Mouse (Mus musculus) heart, postnatal 10 days (tissue): Measurements from ENCODE around the gene Rd3. TPM values are rescaled to one million over a fixed set of nuclear protein-coding genes. Genes with fewer than 3 reads are reported as not detected.

Source experiments
- DNase-seq, 2 experiments: peaks; one replicate each; pipeline ENCODE4 v3.0.0; 2021
- intact Hi-C: fragments of 180-260 bp; cut with DNase I; formaldehyde crosslinking; loops from one replicate; pipeline ENCODE4 v1.15.1; 2025
- total RNA-seq, 2 experiments: library from RNA; stranded (reverse); gene quantifications; 2 replicates each; pipeline ENCODE4 v1.2.3; 2021

Gene Rd3
- total RNA-seq, result under 1 TPM; 0.67 to 0.84 TPM

DNA sequence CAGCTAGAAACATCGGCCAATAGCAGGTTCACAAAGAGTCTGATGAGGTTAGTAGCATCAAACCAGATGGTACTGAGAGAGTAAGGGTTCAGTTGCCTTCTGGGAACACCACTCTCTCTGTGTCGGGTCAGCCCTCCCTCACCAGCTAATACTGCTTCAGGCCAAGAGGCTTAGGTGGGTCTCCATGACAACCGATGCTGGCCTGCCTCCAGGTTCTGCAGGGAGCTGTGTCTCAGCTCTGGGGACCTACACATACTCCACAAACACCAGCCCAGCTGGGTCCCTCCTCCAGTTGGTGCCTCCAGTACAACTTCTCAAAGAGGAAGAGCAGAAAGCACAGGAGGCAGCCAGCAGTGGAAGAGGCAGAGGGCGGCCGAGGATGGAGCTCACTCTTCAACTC, at the start of gene Rd3:
Gene Rd3, plus strand, starts transcription at position 184 of the 400 bp plus-strand sequence.
- intact Hi-C loops, result no loop called here
- DNase-seq, result peak; percentile 29 to 49

DNA sequence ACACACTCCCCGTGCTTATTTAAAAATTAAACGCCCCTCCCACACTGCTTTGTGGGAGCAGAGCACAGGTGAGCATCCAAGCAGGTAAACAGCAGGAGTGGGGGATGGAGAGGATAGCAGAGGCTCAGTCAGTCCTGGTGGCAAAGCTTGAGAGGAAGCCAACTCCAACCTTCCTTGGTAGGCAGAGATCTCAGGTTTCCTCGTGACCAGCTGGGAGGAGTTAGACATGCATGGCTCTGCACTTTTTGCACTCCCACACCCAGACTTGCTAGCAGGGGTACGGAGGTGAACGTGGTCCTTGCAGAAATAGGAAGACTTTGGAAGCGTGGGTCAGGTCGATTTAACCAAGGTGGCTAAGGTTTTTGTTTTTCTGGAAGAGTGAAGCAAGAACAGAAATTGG, 48.8 kb upstream of the Rd3 start:
- intact Hi-C loops, result loop anchor here (2.0 kb wide), 1 partner anchor 16 kb away; no protein-coding TSS in a partner anchor
- no peak for DNase-seq

- intact Hi-C loops, result loop anchor here (2.0 kb wide), 1 partner anchor 16 kb away; no protein-coding TSS in a partner anchor
Observed at GRCm38 (mm10) chr1:191929065-191929464, 48.1 kb upstream of the Rd3 start.

GRCm38 (mm10) chr1:191929897-191930524, 47.2 kb upstream of the Rd3 start:
- DNase-seq, result peak; percentile 40 to 58
- intact Hi-C loops, result loop anchor here (2.0 kb wide), 1 partner anchor 15 kb away; no protein-coding TSS in a partner anchor

More at GRCm38 (mm10) chr1:191929065-191929464, 48.1 kb upstream of the Rd3 start:
- DNase-seq, result no peak

GRCm38 (mm10) chr1:191930525-191931105, 46.6 kb upstream of the Rd3 start:
- DNase-seq, result no peak
- intact Hi-C loops, result no loop called here

- DNase-seq, result no peak
- intact Hi-C loops, result no loop called here
Observed at GRCm38 (mm10) chr1:191932286-191932985, 44.7 kb upstream of the Rd3 start.

GRCm38 (mm10) chr1:191932986-191933632, 44.1 kb upstream of the Rd3 start:
- intact Hi-C loops, result no loop called here
- DNase-seq, result no peak

- intact Hi-C loops, result loop anchor here (2.0 kb wide), 2 partner anchors 15 to 31 kb away; no protein-coding TSS in a partner anchor
- DNase-seq, result no peak
Observed at GRCm38 (mm10) chr1:191943638-191944037, 33.5 kb upstream of the Rd3 start.

DNA sequence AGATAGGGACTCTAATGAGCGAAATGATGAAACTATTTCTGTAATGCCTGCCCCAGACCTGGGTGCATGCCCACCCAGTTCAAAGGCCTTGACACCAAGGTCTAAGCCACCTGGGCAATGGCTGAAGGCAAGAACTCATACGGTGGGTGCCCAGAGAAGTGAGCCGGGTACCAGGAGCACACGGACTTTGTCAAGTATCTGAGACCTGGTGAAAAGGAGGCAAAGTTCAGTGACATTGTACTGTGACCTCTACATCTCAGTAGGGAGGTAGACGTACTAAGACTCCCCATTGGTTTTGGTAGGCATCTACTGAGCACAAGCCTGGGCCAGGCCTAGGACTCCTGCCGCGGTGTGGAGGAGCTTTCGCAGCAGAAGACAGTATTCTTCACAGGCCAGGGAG, 31.8 kb upstream of the Rd3 start:
- intact Hi-C loops, result loop anchor here (2.0 kb wide), 2 partner anchors 17 to 33 kb away; no protein-coding TSS in a partner anchor
- DNase-seq, result no peak

GRCm38 (mm10) chr1:191945756-191946155, 31.4 kb upstream of the Rd3 start:
- intact Hi-C loops, result loop anchor here (2.0 kb wide), 2 partner anchors 17 to 33 kb away; no protein-coding TSS in a partner anchor

DNA sequence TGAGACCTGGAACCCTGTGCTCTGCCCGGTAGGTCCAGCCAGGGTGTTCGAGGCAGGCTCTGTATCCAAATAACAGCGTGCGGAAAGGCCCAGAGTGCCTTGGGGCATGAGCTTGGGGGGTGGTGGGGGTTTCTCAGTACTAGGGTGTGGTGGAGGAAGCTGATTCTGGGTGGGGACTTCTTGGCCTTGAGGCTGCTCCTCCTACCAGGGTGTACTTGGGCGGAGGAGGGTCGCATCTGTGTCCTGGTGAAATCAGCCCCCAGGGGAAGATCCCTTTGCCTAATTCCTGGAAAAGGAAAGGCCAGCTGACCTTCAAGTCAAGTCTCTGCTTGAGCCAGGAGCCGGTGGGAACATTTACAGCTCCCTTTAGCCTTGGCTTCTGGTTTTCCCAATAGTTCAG, 30.9 kb upstream of the Rd3 start:
- peak; percentile 41 to 54 for DNase-seq
- intact Hi-C loops, result no loop called here

More at GRCm38 (mm10) chr1:191945756-191946155, 31.4 kb upstream of the Rd3 start:
- no peak for DNase-seq

GRCm38 (mm10) chr1:191946835-191947234, 30.3 kb upstream of the Rd3 start:
- DNase-seq, result no peak

DNA sequence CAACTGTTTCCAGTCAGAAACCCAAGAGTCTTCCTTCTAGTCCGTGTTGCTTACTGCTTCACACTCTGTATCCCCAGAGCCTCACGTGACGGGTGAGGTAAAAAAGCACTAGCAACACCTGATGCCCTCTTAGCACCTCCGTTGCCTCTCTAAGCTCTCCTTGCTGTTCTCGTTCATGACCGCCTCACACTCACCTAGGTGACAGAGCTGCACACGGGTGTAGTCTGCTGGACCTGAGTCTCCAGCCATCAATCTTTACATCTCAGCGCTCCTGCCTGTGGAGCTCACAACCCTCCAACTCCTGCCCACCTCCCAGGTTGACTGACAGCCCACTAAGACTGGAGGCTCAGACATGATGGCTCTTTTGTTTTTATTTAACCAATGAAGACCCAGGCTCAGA, 29.4 kb upstream of the Rd3 start:
- intact Hi-C loops, result no loop called here

More at GRCm38 (mm10) chr1:191946835-191947234, 30.3 kb upstream of the Rd3 start:
- intact Hi-C loops, result no loop called here

DNA sequence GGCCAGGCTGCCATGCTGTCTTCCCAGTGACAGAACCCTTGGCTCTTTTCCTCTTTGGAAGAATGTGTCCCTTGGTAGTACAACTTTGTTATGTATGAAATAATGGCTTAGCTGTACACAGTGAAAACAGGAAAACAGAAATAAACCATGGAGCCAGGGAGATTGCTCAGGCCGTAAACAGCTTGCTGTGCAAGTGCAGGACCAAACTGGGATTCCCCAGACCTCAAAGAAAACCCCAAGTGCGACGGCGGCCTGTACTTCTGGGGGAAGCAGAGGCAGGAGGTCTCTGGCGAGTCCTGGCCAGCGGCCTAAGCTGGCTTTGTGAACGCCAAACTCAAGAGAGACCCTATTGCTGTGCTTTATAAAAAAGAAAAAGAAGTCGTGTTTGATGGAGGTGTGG, 28.6 kb upstream of the Rd3 start:
- intact Hi-C loops, result no loop called here
- no peak for DNase-seq

More for the DNA sequence above, 29.4 kb upstream of the Rd3 start:
- no peak for DNase-seq

DNA sequence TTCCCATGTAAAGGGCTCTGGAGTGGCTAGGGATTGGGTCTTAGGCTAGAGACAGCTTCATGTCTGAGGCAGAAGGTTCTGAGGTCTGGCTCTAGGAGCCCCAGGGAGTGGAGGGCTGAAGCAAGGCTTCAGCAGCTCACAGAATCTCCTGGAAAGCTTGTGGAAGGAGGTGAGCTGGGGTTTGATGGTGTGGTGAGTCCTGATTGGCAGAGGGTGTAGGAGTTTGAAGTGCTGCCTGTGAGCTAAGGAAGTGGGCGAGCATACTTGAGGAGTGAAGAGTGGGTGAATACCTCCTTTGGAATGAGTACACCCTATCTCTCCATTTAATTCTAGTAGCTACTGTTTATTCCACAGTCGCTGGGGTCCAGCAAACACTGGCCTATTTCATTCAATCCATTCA, 26.6 kb upstream of the Rd3 start:
- intact Hi-C loops, result no loop called here
- DNase-seq, result no peak

GRCm38 (mm10) chr1:191952733-191953335, 24.3 kb upstream of the Rd3 start:
- intact Hi-C loops, result no loop called here
- no peak for DNase-seq

DNA sequence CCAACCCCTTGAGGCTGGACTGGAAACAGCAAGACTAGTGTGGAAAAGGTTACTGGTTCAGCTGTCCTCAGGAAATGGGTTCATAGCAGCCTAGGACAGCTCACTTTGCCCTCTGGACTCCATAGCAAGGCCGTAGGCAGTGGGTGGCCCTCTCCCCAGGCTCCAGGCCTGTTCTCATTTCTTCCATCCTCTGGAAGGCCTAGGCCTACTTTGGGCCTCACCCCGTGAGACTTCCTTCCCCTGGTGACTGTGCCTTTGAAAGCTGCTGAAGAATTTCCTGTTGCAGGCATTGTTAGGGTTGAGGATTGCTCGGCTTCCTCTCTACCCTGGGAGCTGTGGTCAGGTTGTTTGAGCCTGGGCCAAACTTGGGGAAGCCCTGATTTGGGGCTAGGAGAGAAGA, 22.1 kb upstream of the Rd3 start:
- DNase-seq, result peak; percentile 54 to 60
- intact Hi-C loops, result no loop called here

GRCm38 (mm10) chr1:191956261-191956660, 20.9 kb upstream of the Rd3 start:
- peak; percentile 41 to 49 for DNase-seq
- intact Hi-C loops, result no loop called here

GRCm38 (mm10) chr1:191956871-191957270, 20.3 kb upstream of the Rd3 start:
- DNase-seq, result peak; percentile 53 to 62
- intact Hi-C loops, result no loop called here

DNA sequence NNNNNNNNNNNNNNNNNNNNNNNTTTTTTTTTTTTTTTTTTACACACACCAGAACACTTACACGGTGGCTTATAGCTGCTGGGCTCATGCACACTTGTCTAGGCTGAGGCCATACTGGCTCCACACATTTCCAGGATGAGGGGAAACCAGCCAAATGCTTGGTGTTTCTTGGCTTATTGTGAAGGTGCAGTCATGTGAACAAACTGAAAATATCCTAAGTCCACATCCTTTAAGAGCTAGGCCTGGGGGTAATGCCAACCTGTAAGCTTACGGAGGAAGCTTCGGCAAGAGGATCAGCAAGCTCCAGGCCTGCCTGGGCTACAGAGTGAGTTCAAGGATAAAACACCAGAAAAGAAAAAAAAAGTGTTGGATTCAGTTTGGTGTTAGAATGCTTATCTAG, 19.8 kb upstream of the Rd3 start:
- intact Hi-C loops, result no loop called here
- peak; percentile 39 to 46 for DNase-seq
